Mouse (Mus musculus) olfactory bulb, adult 2 months (tissue): ENCODE measurements around the gene Nhlrc3.

Experiments
- CTCF ChIP-seq: fragments of 200-500 bp; IDR thresholded peaks from 2 replicates; pipeline ENCODE4 v1.5.1; 2012; ENCODE audit warnings: low read depth, mild to moderate bottlenecking, low read length, moderate library complexity; ENCODE audit not compliant: insufficient read depth
- POLR2A ChIP-seq: fragments of 200-500 bp; IDR thresholded peaks from 2 replicates; pipeline ENCODE4 v1.6.1; 2012; ENCODE audit warnings: mild to moderate bottlenecking, low read depth, low read length, moderate library complexity; ENCODE audit not compliant: insufficient read depth

DNA sequence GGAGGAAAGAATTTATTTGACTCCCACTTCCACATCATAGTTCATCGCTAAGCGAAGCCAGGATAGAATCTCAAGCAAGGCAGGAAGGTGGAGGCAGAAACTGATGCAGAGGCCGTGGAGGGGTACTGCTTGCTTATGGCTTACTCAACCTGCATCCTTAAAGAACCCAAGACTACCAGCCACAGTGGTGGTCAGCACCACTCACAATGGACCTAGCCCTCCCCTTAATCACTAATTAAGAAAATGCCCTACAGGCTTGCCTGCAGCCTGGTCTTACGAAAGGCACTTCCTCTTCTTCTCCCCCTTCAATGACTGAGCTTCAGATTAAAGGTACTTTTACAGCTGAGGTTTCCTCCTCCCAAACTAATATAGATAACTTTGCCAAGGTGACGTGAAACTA is 26.6 kb downstream of the Nhlrc3 start:
- TF ChIP-seq POLR2A: no peak
- no peak for TF ChIP-seq CTCF
